Mouse (Mus musculus) CD8-positive naive resting alpha-beta T cell, adult 2 months (primary cell): ENCODE results near the gene Olfr164.

Experiments used
- DNase-seq, 2 experiments: peaks; one replicate each; pipeline ENCODE4 v3.0.0; 2022; ENCODE audit warnings: low read depth in 2 of 2, low spot score in 2 of 2

The Olfr164 gene

DNA sequence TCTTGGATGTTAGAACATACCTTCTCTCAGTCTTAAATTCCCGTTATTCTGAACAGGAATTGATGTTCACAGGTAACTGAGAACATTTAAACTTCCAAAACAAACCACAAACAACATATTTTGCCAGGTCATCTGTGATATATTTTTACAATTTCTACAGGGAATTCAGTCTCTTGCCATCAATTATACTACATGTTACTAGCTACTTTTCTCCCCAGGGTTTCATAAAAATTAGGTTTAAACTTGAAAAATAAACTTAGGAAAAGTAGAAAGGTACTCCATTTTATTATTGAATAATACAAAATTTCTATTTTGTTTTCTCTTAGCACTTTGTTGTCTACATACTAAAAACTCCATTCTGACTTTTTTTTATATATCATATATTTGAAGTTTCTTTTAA, at the start of gene Olfr164:
Gene Olfr164, minus strand, starts transcription at position 101 of the 400 bp plus-strand sequence.
- DNase-seq, result no peak

GRCm38 (mm10) chr16:19349111-19349510, 35.2 kb upstream of the Olfr164 start:
- DNase-seq, result no peak

- no peak for DNase-seq
Measured at GRCm38 (mm10) chr16:19263235-19263634, 50.6 kb downstream of the Olfr164 start.

GRCm38 (mm10) chr16:19260780-19261179, 53.1 kb downstream of the Olfr164 start:
- DNase-seq, result no peak

DNA sequence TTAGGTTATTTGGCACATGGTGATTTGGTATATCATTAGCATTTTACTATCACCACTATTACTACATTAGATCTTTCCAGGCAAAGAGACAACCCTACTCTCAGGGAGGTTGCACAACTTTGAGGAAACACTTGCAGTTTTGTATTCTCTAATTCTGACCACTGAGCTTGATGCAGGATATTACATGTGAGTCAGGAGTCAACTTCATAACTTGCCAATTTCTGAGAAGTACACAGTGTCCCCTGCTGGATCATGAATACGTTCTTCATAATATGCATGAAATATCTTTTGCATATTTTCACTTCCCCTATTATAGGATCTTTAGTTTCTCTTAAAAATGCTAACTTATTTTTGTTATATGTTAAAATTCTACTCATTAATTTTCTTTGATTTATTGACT, 68.0 kb downstream of the Olfr164 start:
- DNase-seq, result no peak

DNA sequence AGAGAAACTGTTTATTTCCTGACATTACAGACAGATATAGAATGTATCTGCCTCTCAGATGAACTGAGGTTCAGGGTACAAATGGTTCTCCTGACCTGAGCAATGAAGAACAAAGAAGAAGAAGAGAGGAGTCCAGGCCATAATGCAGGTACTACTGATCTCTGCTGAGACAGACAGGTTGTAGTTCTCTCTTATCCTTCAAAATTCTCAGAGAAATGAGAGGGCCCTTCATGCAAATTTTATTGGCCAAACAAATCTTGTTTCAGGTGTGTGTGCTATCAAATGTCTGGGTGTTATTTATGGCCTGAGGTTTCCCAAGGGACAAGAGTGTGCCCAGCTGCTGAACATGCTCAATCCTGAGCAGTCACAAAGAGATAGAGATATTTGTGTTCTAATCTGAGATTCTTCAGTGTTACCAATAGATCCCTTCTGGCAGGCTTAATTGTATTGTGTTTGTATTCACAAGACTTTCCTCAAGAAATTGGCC, 72.3 kb downstream of the Olfr164 start:
- no peak for DNase-seq

- no peak for DNase-seq
Measured at GRCm38 (mm10) chr16:19240792-19241538, 72.9 kb downstream of the Olfr164 start.

DNA sequence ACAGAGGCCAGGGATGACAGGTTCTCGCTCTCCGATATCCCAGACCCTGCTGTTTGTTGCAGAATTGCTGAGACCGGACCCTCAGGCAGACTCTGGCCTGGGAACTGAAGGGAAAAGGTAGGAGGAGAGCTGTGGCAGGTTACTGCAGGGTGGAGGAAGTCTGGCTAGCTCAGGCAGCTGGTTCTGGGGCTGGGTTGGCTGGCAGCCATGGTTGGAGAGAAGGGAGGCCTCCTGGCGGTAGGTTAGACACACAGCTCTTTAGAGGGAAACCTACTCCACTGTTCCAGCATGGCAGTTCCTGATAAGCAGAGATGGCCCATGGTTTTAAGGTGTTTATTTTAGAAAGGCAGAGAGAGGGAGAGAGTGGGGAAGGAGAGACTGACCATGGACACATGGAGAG, 77.1 kb downstream of the Olfr164 start:
- no peak for DNase-seq
